Mouse (Mus musculus): Measurements from ENCODE around the gene Eaf2. TPM values are rescaled to one million over a fixed set of nuclear protein-coding genes. Genes with fewer than 3 reads are reported as not detected.

Gene Eaf2
- polyA plus RNA-seq, 1 experiment from 2014 or later = 24.6 TPM

DNA sequence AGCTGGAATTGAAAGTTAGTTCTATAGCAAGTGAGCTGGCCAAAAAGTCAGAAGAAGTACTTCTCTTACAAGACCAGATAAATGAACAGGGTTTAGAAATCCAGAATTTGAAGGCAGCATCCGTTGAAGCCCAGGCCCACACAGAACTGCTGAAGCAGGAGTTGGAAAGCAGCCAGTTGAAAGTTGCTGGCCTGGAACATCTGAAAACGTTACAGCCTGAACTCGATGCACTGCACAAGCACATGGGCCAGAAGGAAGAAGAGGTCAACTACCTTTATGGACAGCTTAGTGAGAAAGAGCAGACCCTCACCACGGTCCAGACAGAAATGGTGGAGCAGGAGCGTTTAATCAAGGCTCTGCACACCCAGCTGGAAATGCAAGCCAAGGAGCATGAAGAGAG, 39.4 kb upstream of the Eaf2 start:
- no peak for TF ChIP-seq CTCF (IDR thresholded peaks at IDR 0.05; ENCODE audit: low read depth)
- Histone ChIP-seq H3K4me1 (replicated peaks; ENCODE audit: insufficient read depth, low read length) (no peaks in the 10 kb centered on the region), H3K27ac (no peak overlapping the region), H3K9me3 (replicated peaks; ENCODE audit: low read length) (no peaks in the 10 kb centered on the region), H3K4me3 (replicated peaks; ENCODE audit: low read depth, low read length) (no peak overlapping the region), H3K9ac (ENCODE audit: low read depth, low read length) (no peak overlapping the region), H3K27me3 (ENCODE audit: insufficient read depth, low read length) (no peaks in the 10 kb centered on the region), H3K36me3 (ENCODE audit: insufficient read depth, low read length) (peaks cover 61% of the 10 kb centered on the region), H3K4me2 (ENCODE audit: low read length) (no peak overlapping the region)
- 49% methylated on average over 5 of the region's 5 CpGs for WGBS
- ATAC-seq (replicated peaks; ENCODE audit: low FRiP score, low read depth) (peak; percentile 80), DNase-seq (ENCODE audit: low spot score) (no peak)

DNA sequence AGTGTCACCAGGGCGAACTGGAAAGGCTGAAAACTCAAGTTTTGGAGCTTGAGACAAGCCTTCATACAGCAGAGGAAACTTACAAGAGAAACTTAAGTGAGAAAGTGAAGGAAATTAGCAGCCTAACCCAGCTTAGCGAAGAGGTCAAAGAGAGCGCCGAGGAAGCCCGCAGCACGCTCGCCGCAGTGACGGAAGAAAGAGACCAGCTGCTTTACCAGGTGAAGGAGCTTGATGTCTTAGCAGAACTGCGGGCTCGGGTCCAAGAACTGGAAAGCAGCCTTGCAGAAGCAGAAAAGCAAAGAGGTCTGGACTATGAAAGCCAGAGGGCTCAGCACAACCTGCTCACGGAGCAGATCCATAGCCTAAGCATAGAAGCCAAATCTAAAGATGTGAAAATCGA, 37.5 kb upstream of the Eaf2 start:
- Histone ChIP-seq H3K27ac (no peak overlapping the region), H3K36me3 (ENCODE audit: insufficient read depth, low read length) (peaks cover 57% of the 10 kb centered on the region), H3K27me3 (ENCODE audit: insufficient read depth, low read length) (no peaks in the 10 kb centered on the region), H3K9ac (ENCODE audit: low read depth, low read length) (no peak overlapping the region), H3K4me1 (replicated peaks; ENCODE audit: insufficient read depth, low read length) (no peaks in the 10 kb centered on the region), H3K4me2 (ENCODE audit: low read length) (no peak overlapping the region), H3K4me3 (replicated peaks; ENCODE audit: low read depth, low read length) (no peak overlapping the region), H3K9me3 (replicated peaks; ENCODE audit: low read length) (no peaks in the 10 kb centered on the region)
- no peak for ATAC-seq (replicated peaks; ENCODE audit: low FRiP score, low read depth)
- WGBS = 88% methylated on average over 13 of the region's 13 CpGs
- TF ChIP-seq CTCF (IDR thresholded peaks at IDR 0.05; ENCODE audit: low read depth) = no peak
- DNase-seq (ENCODE audit: low spot score) = peak; percentile 14

DNA sequence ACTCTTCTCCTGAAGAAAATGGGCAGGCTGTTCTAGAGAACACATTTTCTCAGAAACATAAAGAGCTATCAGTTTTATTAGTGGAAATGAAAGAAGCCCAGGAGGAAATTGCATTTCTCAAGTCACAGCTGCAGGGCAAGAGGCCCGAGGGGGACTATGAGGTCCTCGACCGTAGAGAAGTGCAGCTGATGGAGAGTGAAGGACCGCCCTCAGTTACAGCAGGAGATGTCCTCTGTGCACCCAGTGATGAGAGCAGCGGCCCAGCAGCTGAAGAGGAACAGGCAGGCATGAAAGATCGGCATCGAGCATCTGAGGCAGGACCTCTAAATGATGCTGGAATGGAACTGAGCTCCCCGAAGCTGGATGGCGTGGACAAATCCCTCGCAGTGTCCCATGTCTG, 37.1 kb upstream of the Eaf2 start:
- no peak for ATAC-seq (replicated peaks; ENCODE audit: low FRiP score, low read depth)
- Histone ChIP-seq H3K4me2 (ENCODE audit: low read length) (no peak overlapping the region), H3K9ac (ENCODE audit: low read depth, low read length) (no peak overlapping the region), H3K36me3 (ENCODE audit: insufficient read depth, low read length) (peaks cover 55% of the 10 kb centered on the region), H3K4me3 (replicated peaks; ENCODE audit: low read depth, low read length) (no peak overlapping the region), H3K27ac (no peak overlapping the region), H3K9me3 (replicated peaks; ENCODE audit: low read length) (no peaks in the 10 kb centered on the region), H3K4me1 (replicated peaks; ENCODE audit: insufficient read depth, low read length) (no peaks in the 10 kb centered on the region), H3K27me3 (ENCODE audit: insufficient read depth, low read length) (no peaks in the 10 kb centered on the region)
- 79% methylated on average over 10 of the region's 10 CpGs for WGBS
- TF ChIP-seq CTCF (IDR thresholded peaks at IDR 0.05; ENCODE audit: low read depth) = no peak
- DNase-seq (ENCODE audit: low spot score) = no peak

DNA sequence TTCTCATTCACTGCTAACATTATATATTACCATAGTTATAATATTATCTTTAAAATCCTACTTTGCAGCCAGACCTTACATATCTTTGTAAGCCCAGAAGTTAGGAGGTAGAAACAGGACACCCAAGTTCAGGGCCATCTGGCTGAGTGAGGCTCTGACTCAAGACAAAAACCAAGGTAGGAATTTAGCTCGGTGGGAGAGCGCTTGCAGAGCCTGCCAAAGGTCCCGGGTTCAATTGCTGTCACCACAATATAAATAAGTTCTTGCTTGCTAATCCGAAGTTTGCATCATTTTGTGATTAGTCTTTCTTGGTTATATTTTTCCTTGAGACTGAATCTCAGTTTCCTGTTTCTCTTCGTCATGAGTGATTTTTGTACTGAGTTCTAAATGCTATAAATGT, 28.4 kb upstream of the Eaf2 start:
- DNase-seq (ENCODE audit: low spot score) = no peak
- Histone ChIP-seq H3K36me3 (ENCODE audit: insufficient read depth, low read length) (peaks cover 30% of the 10 kb centered on the region), H3K9ac (ENCODE audit: low read depth, low read length) (no peak overlapping the region), H3K4me3 (replicated peaks; ENCODE audit: low read depth, low read length) (no peak overlapping the region), H3K4me1 (replicated peaks; ENCODE audit: insufficient read depth, low read length) (no peaks in the 10 kb centered on the region), H3K4me2 (ENCODE audit: low read length) (no peak overlapping the region), H3K9me3 (replicated peaks; ENCODE audit: low read length) (no peaks in the 10 kb centered on the region), H3K27ac (no peak overlapping the region), H3K27me3 (ENCODE audit: insufficient read depth, low read length) (no peaks in the 10 kb centered on the region)
- ATAC-seq (replicated peaks; ENCODE audit: low FRiP score, low read depth) = no peak
- WGBS = 85% methylated on average over 5 of the region's 5 CpGs
- no peak for TF ChIP-seq CTCF (IDR thresholded peaks at IDR 0.05; ENCODE audit: low read depth)

DNA sequence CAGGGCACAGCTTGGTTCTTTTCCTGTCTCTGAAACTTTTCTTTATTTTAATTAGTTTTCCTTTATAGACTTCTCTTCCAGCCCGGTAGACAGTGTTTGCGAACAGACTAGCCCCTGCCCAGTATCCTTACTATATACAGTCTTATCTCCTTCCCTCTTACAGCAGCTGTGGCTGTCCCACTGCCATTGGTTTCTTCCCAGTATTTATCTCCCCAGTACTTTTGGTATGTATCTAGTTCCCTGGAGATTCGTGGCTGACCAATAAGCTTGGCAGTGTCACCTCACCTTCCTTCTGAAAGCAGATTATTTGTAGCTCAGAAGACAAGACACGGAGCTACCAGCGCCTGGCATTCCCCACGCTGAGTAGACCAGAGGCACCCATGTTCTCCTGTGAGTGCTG, 21.9 kb upstream of the Eaf2 start:
- WGBS = 93% methylated on average over 6 of the region's 6 CpGs
- Histone ChIP-seq H3K27ac (no peak overlapping the region), H3K4me3 (replicated peaks; ENCODE audit: low read depth, low read length) (no peak overlapping the region), H3K36me3 (ENCODE audit: insufficient read depth, low read length) (peaks cover 61% of the 10 kb centered on the region), H3K27me3 (ENCODE audit: insufficient read depth, low read length) (no peaks in the 10 kb centered on the region), H3K9ac (ENCODE audit: low read depth, low read length) (no peak overlapping the region), H3K4me1 (replicated peaks; ENCODE audit: insufficient read depth, low read length) (no peaks in the 10 kb centered on the region), H3K4me2 (ENCODE audit: low read length) (no peak overlapping the region), H3K9me3 (replicated peaks; ENCODE audit: low read length) (no peaks in the 10 kb centered on the region)
- no peak for DNase-seq (ENCODE audit: low spot score)
- no peak for ATAC-seq (replicated peaks; ENCODE audit: low FRiP score, low read depth)
- no peak for TF ChIP-seq CTCF (IDR thresholded peaks at IDR 0.05; ENCODE audit: low read depth)

DNA sequence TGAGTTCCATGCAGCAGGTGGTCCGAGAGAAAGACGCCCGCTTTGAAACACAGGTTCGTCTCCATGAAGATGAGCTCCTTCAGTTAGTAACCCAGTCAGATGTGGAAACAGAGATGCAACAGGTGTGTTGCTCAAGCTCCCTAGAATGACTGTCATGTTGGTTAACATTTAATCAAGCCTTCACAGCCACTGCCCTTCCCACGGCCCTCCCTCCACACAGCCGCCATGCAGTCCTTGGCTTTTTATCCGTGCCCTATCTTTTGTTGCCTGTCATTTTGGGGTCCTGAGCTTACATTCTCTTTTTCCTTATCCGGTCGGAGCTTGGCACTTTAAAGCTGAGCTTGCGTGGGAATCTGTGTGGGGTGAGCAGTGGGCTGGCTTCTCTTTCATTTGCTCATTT, 18.5 kb upstream of the Eaf2 start:
- WGBS = 84% methylated on average over 10 of the region's 10 CpGs
- Histone ChIP-seq H3K27me3 (ENCODE audit: insufficient read depth, low read length) (no peaks in the 10 kb centered on the region), H3K4me2 (ENCODE audit: low read length) (no peak overlapping the region), H3K36me3 (ENCODE audit: insufficient read depth, low read length) (peaks cover 63% of the 10 kb centered on the region), H3K4me3 (replicated peaks; ENCODE audit: low read depth, low read length) (no peak overlapping the region), H3K9ac (ENCODE audit: low read depth, low read length) (no peak overlapping the region), H3K4me1 (replicated peaks; ENCODE audit: insufficient read depth, low read length) (no peaks in the 10 kb centered on the region), H3K27ac (no peak overlapping the region), H3K9me3 (replicated peaks; ENCODE audit: low read length) (no peaks in the 10 kb centered on the region)
- ATAC-seq (replicated peaks; ENCODE audit: low FRiP score, low read depth) (no peak), DNase-seq (ENCODE audit: low spot score) (no peak)
- TF ChIP-seq CTCF (IDR thresholded peaks at IDR 0.05; ENCODE audit: low read depth) = no peak

DNA sequence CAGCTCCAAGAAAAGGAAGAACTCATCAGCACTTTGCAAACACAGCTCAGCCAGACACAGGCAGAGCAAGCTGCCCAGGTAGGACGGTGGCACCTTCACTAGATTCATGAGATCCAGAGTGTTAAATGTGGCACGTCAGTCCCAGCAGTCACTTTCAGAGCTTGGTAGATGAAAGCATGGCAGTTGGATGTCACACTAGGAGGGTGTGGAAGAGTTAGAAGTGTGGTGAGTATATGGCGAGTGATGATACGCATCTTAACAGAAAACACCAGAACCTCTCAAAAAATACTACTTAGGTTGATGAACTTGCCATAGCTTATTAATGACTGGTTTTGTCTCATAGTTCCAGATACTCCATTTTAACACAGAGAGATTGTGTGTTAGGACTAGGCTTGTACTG, 16.6 kb upstream of the Eaf2 start:
- no peak overlapping the region for H3K4me2 ChIP-seq (ENCODE audit: low read length)
- DNase-seq (ENCODE audit: low spot score) = no peak
- 90% methylated on average over 4 of the region's 4 CpGs for WGBS
- H3K4me3 ChIP-seq (replicated peaks; ENCODE audit: low read depth, low read length) = no peak overlapping the region
- no peak overlapping the region for H3K27ac ChIP-seq
- H3K36me3 ChIP-seq (ENCODE audit: insufficient read depth, low read length) = peaks cover 62% of the 10 kb centered on the region
- H3K9ac ChIP-seq (ENCODE audit: low read depth, low read length) = no peak overlapping the region
- ATAC-seq (replicated peaks; ENCODE audit: low FRiP score, low read depth) = no peak
- no peaks in the 10 kb centered on the region for H3K9me3 ChIP-seq (replicated peaks; ENCODE audit: low read length)
- TF ChIP-seq CTCF (IDR thresholded peaks at IDR 0.05; ENCODE audit: low read depth) = no peak
- H3K27me3 ChIP-seq (ENCODE audit: insufficient read depth, low read length) = no peaks in the 10 kb centered on the region
- H3K4me1 ChIP-seq (replicated peaks; ENCODE audit: insufficient read depth, low read length) = no peaks in the 10 kb centered on the region
